Mouse (Mus musculus) forebrain, embryonic 12.5 days (tissue): ENCODE measurements around the gene Minos1. TPM values are rescaled to one million over a fixed set of nuclear protein-coding genes. Genes with fewer than 3 reads are reported as not detected.

Experiments used
- ATAC-seq: fragments of 200-750 bp; cut with Nextera tagmentation; 2 replicates; pipeline ENCODE4 v1.8.0; 2017; ENCODE audit warnings: moderate TSS enrichment; ENCODE audit not compliant: low FRiP score
- H3K27ac ChIP-seq: fragments of 300-500 bp; sonication (generic); 2 replicates; pipeline ENCODE4 v1.5.1; 2016; ENCODE audit warnings: mild to moderate bottlenecking
- H3K27me3 ChIP-seq: fragments of 300-500 bp; sonication (generic); 2 replicates; pipeline ENCODE4 v1.6.1; 2016; ENCODE audit warnings: mild to moderate bottlenecking
- H3K36me3 ChIP-seq: fragments of 300-500 bp; sonication (generic); replicated peaks from 2 replicates; pipeline ENCODE4 v1.6.1; 2016; ENCODE audit warnings: mild to moderate bottlenecking
- H3K4me1 ChIP-seq: fragments of 300-500 bp; sonication (generic); 2 replicates; pipeline ENCODE4 v1.6.1; 2016
- H3K4me2 ChIP-seq: fragments of 300-500 bp; sonication (generic); 2 replicates; pipeline ENCODE4 v1.6.1; 2016; ENCODE audit warnings: mild to moderate bottlenecking, moderate library complexity
- H3K4me3 ChIP-seq: fragments of 300-500 bp; sonication (generic); replicated peaks from 2 replicates; pipeline ENCODE4 v1.5.1; 2016; ENCODE audit warnings: mild to moderate bottlenecking
- H3K9ac ChIP-seq: fragments of 300-500 bp; sonication (generic); 2 replicates; pipeline ENCODE4 v1.6.1; 2016; ENCODE audit warnings: mild to moderate bottlenecking
- H3K9me3 ChIP-seq: fragments of 300-500 bp; sonication (generic); 2 replicates; pipeline ENCODE4 v1.6.1; 2016
- WGBS: fragments of 180-500 bp; shearing (Covaris S2); methylation state at CpG from one replicate; pipeline ENCODE4 v1.1.7; 2016; 5-methylcytosine and 5-hydroxymethylcytosine counted together
- polyA plus RNA-seq: library from polyadenylated mRNA; unstranded; fragments of >200 nt; fragmentation: Nextera tagmentation; extraction: Ambion mirVana; gene quantifications from 2 replicates; pipeline ENCODE4 v1.2.1, GENCODE M21; 2016

Gene Minos1
- polyA plus RNA-seq, 1 experiment from 2014 or later: 416 TPM

DNA sequence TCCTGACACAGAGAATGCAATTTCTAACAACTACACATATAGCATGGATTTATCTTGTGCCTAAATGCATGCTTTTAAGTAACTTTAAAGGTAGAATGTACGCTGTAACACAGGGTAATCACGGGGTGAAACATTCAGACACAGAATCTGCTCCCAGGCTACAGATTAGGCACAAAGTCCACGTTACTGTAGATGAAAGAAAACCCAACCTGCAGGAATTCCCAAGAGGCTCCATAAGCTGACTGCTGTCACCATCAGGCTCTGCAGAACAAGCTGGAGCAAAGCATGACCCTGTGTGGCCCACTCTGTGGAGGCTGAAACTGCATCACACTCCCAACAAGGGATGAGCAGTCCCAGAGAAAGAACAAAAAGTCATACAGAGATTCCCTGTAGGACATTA is 18.4 kb downstream of the Minos1 start:
- no peaks in the 10 kb centered on the region for H3K36me3 ChIP-seq
- H3K4me2 ChIP-seq: no peak overlapping the region
- H3K27me3 ChIP-seq: no peaks in the 10 kb centered on the region
- no peak overlapping the region for H3K4me3 ChIP-seq
- peaks cover 23% of the 10 kb centered on the region for H3K4me1 ChIP-seq
- H3K9me3 ChIP-seq: no peaks in the 10 kb centered on the region
- no peak overlapping the region for H3K27ac ChIP-seq
- H3K9ac ChIP-seq: no peak overlapping the region
- ATAC-seq: no peak
- 70% methylated on average over 3 of the region's 3 CpGs for WGBS

DNA sequence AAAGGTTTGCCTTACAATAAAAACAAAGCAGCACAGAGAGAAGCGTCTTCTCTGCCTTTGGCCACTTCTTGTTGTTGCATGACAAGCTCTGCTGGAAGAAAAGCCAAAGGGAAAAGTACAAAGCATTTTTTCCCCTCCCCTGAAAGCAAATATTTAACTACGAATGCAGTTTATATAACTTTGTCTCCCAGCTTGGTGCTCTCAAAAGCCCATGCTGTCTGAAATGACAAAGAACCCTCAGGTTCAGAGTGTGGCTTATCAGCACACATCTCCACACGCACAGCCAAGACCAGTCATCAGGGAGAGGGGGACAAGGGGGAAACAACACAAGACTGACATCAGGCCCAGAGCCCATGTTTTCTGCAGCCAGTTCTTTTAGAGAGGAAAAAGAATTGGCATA is 19.5 kb downstream of the Minos1 start:
- Histone ChIP-seq H3K4me2 (no peak overlapping the region), H3K27ac (0 out of 2 replicates have a peak overlapping the region, but pooled peaks have one; percentile 13), H3K4me1 (peaks cover 19% of the 10 kb centered on the region), H3K36me3 (no peaks in the 10 kb centered on the region), H3K27me3 (no peaks in the 10 kb centered on the region), H3K4me3 (no peak overlapping the region), H3K9ac (no peak overlapping the region), H3K9me3 (no peaks in the 10 kb centered on the region)
- WGBS: 75% methylated on average over 3 of the region's 3 CpGs
- no peak for ATAC-seq

DNA sequence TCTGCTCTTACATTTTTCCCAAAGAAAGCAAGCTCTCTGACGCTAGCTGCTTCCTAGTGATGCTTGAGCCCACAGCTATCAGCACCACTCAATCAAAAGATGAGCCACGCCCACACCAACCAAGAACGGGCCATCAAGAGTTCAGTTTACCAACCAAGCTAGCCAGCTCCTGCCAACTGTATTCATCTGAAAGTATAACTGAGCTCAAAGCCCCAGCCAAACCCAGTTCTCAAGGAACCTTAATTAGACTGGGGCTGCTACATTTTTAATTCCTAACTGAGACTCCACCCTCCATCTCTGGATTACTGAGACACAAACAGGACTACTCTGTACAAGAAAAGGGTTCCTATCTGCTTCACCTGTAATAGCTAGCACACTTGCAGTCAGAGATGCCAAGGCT is 20.1 kb downstream of the Minos1 start:
- Histone ChIP-seq H3K4me2 (no peak overlapping the region), H3K4me3 (no peak overlapping the region), H3K27ac (0 out of 2 replicates have a peak overlapping the region, but pooled peaks have one; percentile 13), H3K9me3 (no peaks in the 10 kb centered on the region), H3K36me3 (no peaks in the 10 kb centered on the region), H3K9ac (no peak overlapping the region), H3K4me1 (peaks cover 17% of the 10 kb centered on the region), H3K27me3 (no peaks in the 10 kb centered on the region)
- ATAC-seq: no peak
- 75% methylated on average over 3 of the region's 3 CpGs for WGBS

DNA sequence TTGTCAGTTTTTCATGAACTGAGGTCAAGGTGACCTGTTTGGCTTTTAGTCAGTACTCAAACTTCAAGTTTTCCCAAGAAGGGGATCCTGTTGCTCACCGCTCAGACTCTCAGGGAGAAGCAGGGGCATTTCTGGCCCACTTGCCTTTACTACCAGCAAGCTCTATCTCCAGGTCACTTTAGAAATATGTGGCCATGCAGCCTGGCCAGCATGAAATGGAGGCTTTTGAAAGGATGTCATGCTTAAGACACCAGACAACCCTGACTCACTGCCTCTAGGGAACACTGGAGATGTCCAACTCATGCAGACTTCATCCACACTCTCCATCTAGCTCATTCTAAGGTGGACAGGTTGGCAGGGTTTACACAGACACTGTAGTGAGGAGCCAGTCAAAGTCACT is 25.5 kb downstream of the Minos1 start:
- no peak for ATAC-seq
- H3K4me2 ChIP-seq: no peak overlapping the region
- H3K4me1 ChIP-seq: no peaks in the 10 kb centered on the region
- H3K36me3 ChIP-seq: peaks cover 22% of the 10 kb centered on the region
- 93% methylated on average over 1 of the region's 1 CpGs for WGBS
- no peak overlapping the region for H3K4me3 ChIP-seq
- H3K27me3 ChIP-seq: no peaks in the 10 kb centered on the region
- no peak overlapping the region for H3K9ac ChIP-seq
- no peak overlapping the region for H3K27ac ChIP-seq
- H3K9me3 ChIP-seq: no peaks in the 10 kb centered on the region

DNA sequence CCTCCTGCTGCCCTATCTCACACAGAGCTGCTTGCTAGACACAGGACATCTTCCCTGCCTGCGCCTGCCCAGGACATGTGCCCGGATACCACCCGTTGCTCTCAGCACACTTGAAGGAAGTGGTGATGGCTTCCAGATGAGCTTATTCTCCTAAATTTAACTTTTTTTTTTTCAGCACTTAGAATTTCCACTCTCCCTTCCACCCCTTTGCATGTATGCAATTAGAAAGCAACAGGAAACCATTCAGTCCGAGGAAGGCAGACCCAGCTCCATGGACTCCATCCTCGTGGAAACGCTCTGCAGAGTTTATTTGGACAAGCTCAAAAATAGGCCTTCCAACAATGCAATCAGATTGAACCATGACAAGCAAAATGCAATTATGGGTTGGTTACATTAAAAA is 29.4 kb downstream of the Minos1 start:
- 85% methylated on average over 6 of the region's 6 CpGs for WGBS
- Histone ChIP-seq H3K4me1 (no peaks in the 10 kb centered on the region), H3K4me2 (no peak overlapping the region), H3K9me3 (no peaks in the 10 kb centered on the region), H3K9ac (no peak overlapping the region), H3K27ac (no peak overlapping the region), H3K4me3 (no peak overlapping the region), H3K36me3 (peaks cover 22% of the 10 kb centered on the region), H3K27me3 (no peaks in the 10 kb centered on the region)
- ATAC-seq: no peak

DNA sequence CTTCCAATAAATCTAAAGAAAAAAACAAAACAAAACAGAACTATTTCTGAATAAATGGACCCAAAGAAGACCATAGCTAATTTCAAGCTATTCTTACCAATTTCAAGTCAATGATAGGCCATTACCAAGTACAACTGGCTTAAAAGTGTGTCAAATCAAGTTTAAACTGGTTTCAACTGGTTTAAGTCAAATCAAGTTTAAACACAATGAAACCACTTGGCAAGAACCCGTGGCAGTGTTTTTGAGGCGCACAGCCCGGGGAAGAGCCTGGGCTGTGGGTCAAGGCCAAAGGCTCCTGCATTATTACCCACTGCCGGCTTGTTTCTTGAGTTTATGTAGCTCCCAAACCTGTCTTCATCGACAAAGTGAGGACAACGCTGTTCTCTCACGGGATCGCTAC is 30.6 kb downstream of the Minos1 start:
- Histone ChIP-seq H3K9ac (no peak overlapping the region), H3K4me1 (no peaks in the 10 kb centered on the region), H3K4me2 (no peak overlapping the region), H3K36me3 (peaks cover 22% of the 10 kb centered on the region), H3K27ac (no peak overlapping the region), H3K9me3 (no peaks in the 10 kb centered on the region), H3K4me3 (no peak overlapping the region), H3K27me3 (peaks cover 5% of the 10 kb centered on the region; the same call in 1 of the 2 replicates)
- 93% methylated on average over 8 of the region's 8 CpGs for WGBS
- no peak for ATAC-seq

DNA sequence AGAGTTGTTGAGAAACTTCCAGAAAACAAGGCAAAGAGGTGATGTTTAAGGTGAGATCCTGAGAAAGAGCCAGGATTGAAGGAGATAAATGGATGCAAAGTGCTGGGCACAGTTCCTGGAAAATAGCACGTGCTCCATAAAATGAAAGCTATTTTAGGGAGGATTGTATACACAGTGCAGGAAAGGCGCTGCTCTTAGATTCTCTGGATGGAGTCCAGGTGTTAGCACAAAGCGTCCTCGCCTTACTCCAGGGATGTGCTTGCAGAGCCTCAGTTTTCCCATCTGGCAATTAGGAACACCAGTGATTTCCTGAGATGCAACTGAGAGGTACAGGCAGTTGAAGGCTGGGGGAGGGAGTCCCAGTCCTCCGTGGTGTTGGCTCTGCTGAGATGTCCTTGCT is 34.7 kb downstream of the Minos1 start:
- WGBS: 81% methylated on average over 5 of the region's 5 CpGs
- Histone ChIP-seq H3K9ac (no peak overlapping the region), H3K4me3 (no peak overlapping the region), H3K9me3 (no peaks in the 10 kb centered on the region), H3K27me3 (peaks cover 46% of the 10 kb centered on the region), H3K36me3 (no peaks in the 10 kb centered on the region), H3K4me1 (peaks cover 22% of the 10 kb centered on the region), H3K27ac (no peak overlapping the region), H3K4me2 (no peak overlapping the region)
- ATAC-seq: no peak

DNA sequence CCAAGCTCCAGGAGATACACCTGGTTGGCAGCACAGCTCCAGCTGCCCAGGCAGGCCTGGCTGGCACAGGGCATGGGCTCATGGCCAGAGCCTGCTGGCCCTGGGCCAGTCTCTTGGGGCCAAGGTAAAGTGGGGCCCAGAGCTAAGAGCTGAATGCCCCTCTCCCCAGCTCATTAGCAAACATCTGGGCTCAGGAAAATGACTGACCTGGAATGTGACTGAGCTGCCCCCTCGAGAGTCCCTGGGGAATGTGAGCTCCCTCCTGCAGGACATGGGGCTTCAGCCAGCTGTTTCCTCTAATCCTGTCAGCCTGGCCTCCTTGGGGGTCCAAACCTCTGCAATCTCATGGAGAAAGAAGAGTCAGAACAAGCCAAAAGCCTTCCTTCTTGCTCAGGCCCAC is 35.5 kb downstream of the Minos1 start:
- Histone ChIP-seq H3K4me2 (no peak overlapping the region), H3K27me3 (peaks cover 54% of the 10 kb centered on the region), H3K36me3 (no peaks in the 10 kb centered on the region), H3K4me3 (no peak overlapping the region), H3K4me1 (peaks cover 28% of the 10 kb centered on the region), H3K9me3 (no peaks in the 10 kb centered on the region), H3K27ac (no peak overlapping the region), H3K9ac (no peak overlapping the region)
- WGBS: 39% methylated on average over 1 of the region's 1 CpGs
- ATAC-seq: no peak

DNA sequence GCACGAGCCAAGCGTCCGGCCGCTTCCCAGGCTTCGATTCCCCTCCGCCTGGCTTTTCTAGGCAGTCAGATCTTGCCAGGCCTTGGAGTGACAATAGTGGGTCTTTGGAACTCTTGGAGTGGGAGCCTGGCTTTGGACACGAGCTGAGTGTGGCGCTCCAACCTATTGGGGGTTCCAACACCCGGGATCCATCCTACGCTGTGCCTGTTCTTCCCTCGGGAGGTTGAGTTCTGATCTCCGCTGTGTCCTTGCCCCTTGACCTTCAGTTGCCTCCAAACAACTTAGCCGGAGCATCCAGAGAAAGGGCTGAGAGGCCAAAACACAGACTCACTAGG is 37.8 kb downstream of the Minos1 start:
- Histone ChIP-seq H3K9me3 (no peaks in the 10 kb centered on the region), H3K27ac (no peak overlapping the region), H3K4me1 (peaks cover 28% of the 10 kb centered on the region), H3K36me3 (no peaks in the 10 kb centered on the region), H3K27me3 (peaks cover 74% of the 10 kb centered on the region), H3K4me2 (peak overlapping the region; percentile 89), H3K4me3 (peak overlapping the region; percentile 55), H3K9ac (peak overlapping the region; percentile 55; the same call in 1 of the 2 replicates)
- no peak for ATAC-seq
- WGBS: 23% methylated on average over 13 of the region's 13 CpGs

DNA sequence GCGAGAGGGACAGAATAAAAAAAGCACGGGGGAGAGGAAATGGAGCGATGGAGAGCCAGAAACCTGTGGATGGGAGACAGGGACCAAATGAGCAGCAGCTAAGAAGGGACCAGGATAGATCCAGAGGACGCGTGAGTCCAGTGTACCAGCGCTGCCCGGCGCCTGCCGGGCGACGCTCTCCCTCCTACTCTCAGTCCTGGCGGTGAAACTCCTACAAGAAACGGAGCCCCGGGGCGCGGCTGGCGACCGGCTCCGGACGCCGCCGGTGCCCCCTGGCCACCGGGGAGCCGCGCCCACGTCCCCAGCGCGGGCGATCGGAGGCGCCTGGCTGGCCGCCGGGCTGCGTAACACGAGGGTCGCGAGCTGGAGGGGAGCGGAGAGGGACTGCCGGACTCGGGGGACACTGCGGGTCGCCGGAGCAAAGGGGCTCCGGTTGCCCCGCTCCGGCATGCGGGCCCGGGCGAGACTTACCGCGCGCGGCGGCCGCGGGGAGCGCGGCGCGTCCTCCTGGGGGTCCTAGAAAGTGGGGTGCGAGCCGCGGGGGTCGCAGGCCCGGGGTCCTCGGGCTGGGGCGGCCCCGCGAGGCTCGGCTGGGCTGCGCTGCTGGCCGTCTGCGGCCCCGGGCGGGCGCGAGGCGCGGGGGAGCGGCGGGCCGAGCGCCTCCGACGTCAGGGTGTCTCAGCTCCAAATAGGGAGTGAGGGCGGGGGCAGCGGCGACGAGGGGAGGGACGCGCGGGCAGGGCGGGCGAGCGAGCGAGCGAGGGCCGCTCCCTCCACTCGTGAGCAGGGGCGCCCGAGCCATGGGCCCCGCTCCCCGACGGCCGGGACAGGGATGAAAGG is 38.3 kb downstream of the Minos1 start, which contains the start of gene Nbl1:
Nbl1 (minus strand) TSS at position 638 of the 840 bp plus-strand sequence.
- ATAC-seq: no peak
- Histone ChIP-seq H3K4me1 (peaks cover 28% of the 10 kb centered on the region), H3K27ac (0 out of 2 replicates have a peak within 1 kb of the TSS, but pooled peaks have one; percentile 27), H3K4me2 (peak within 1 kb of the TSS; percentile 89), H3K4me3 (peak within 1 kb of the TSS; percentile 55), H3K9ac (peak within 1 kb of the TSS; percentile 55), H3K36me3 (no peaks in the 10 kb centered on the region), H3K9me3 (no peaks in the 10 kb centered on the region), H3K27me3 (peaks cover 78% of the 10 kb centered on the region)
- WGBS: under 1% methylated on average over 73 of the region's 105 CpGs

DNA sequence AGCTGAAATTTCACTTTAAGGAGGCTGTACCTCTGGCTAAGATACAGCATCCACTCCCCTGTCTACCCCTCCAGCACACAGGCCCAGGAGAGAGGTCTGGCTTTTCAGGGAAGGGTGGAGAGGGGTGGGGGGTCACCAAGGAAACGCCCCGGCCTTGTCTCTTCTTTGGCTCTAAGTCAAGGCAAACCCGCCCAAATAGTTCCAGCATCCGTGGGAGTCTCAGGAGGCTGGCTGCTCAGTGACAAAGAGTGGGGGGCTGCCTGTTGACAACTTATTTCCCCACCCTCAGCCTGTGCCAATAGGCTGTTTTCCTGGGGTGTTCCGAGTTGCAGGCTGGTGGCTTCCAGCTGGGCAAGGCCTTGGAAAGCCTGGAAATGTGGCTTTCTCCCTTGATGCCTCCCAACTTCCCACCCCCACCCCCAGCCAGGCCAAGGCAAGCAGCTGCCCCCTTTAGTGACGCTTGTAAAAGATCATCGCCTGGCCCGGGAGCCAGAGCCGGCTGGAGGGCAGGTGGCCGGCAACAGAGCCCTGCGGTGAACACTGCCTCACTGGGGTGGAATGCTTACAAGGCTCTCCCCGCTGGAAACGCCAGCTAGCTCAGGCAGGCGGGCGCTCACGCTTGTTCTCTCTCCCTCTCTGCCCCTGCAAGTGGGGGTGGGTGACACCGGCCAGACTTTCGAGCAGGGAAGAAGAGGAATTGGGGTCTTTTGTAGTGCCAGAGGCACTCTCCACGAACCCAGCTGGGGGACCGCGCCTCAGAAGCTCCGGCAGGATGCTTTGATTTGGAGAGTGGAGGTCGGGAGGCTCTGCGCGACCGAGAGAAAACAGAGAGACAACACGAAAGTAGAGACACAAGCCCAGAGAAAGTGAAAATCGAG is 39.2 kb downstream of the Minos1 start:
- Histone ChIP-seq H3K4me1 (peaks cover 28% of the 10 kb centered on the region), H3K4me2 (peak overlapping the region; percentile 89), H3K9ac (peak overlapping the region; percentile 55), H3K4me3 (peak overlapping the region; percentile 55), H3K36me3 (no peaks in the 10 kb centered on the region), H3K27me3 (peaks cover 78% of the 10 kb centered on the region), H3K27ac (0 out of 2 replicates have a peak overlapping the region, but pooled peaks have one; percentile 27), H3K9me3 (no peaks in the 10 kb centered on the region)
- 4% methylated on average over 28 of the region's 28 CpGs for WGBS
- ATAC-seq: 0 out of 2 replicates have a peak, but pooled peaks have one; percentile 39

DNA sequence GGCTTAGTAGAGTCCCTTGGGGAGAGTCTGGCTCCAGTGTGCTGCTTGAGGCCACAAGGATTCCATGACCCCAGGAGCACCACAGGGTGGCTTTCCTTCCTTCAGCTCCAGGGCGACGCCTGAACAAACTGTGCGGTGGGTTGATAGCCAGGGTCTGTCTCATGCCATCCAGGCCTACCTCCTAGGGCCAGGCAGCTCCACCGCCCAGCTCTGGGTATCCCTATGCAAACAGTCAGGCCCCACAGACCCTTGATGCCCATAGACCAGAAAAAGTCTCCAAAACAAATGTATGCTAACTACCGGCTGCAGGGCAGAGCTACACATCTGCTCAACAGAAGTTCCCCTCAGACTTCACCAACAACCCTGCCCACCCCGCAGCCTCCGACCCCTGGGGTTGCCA is 39.8 kb downstream of the Minos1 start:
- H3K27ac ChIP-seq: no peak overlapping the region
- no peaks in the 10 kb centered on the region for H3K9me3 ChIP-seq
- no peak for ATAC-seq
- H3K4me2 ChIP-seq: peak overlapping the region; percentile 89; the same call in 1 of the 2 replicates
- no peak overlapping the region for H3K9ac ChIP-seq
- no peaks in the 10 kb centered on the region for H3K36me3 ChIP-seq
- peaks cover 28% of the 10 kb centered on the region for H3K4me1 ChIP-seq
- WGBS: 49% methylated on average over 7 of the region's 7 CpGs
- peaks cover 78% of the 10 kb centered on the region for H3K27me3 ChIP-seq
- H3K4me3 ChIP-seq: no peak overlapping the region
